Mouse (Mus musculus): ENCODE data around the gene Podn. TPM values are rescaled to one million over a fixed set of nuclear protein-coding genes. Genes with fewer than 3 reads are reported as not detected.

Podn gene
- polyA plus RNA-seq, 1 experiment from 2014 or later: 0.83 TPM

- ATAC-seq (ENCODE audit: low FRiP score, low read depth): peak; percentile 64; the same call in 1 of the 2 replicates
- Histone ChIP-seq H3K4me1 (replicated peaks) (peaks cover 16% of the 10 kb centered on the region), H3K27me3 (peaks cover 29% of the 10 kb centered on the region)
Measured at GRCm38 (mm10) chr4:108031502-108032351, 64.5 kb downstream of the Podn start.

DNA sequence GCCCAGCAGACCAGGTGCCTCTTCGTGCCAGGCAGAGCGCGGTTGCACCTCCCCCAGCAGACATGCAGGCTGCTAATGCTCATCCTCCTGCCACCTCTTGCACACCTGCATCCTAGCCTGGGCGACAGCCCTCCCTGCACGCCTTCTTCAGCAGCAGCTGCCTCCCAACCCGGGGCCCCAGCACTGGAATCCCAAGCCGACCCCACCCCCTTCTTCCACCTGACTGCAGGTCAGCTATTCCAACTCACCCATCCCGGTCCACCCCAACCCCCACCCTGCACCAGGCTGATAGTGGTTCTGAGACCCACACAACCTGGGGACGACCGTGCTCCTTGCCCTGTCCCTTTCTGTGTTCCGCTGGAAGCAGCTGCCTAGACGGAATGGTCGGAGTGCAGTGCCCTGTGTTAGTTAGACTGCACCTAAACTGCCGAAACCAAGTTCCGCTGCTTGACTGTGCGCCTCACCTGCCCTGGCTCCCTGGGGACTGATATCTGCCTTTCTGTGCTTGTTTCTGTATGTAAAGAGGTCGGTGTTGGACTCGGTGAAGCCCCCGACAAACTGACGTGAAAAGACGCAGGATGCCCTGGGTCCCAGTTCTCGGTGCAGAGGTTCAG, 65.2 kb downstream of the Podn start:
- Histone ChIP-seq H3K9ac (peak overlapping the region; percentile 45; the same call in 1 of the 2 replicates), H3K4me1 (replicated peaks) (peaks cover 16% of the 10 kb centered on the region), H3K4me2 (peak overlapping the region; percentile 99), H3K4me3 (peak overlapping the region; percentile 62), H3K27me3 (peaks cover 29% of the 10 kb centered on the region), H3K27ac (replicated peaks) (no peak overlapping the region), H3K36me3 (no peaks in the 10 kb centered on the region), H3K9me3 (no peaks in the 10 kb centered on the region)
- 4% methylated on average over 22 of the region's 22 CpGs for WGBS
- ATAC-seq (ENCODE audit: low FRiP score, low read depth): peak; percentile 28; the same call in 1 of the 2 replicates

More at GRCm38 (mm10) chr4:108031502-108032351, 64.5 kb downstream of the Podn start:
- Histone ChIP-seq H3K4me3 (peak overlapping the region; percentile 62), H3K36me3 (no peaks in the 10 kb centered on the region), H3K9ac (peak overlapping the region; percentile 45), H3K4me2 (peak overlapping the region; percentile 99), H3K27ac (replicated peaks) (no peak overlapping the region), H3K9me3 (no peaks in the 10 kb centered on the region)
- WGBS: under 1% methylated on average over 79 of the region's 86 CpGs

DNA sequence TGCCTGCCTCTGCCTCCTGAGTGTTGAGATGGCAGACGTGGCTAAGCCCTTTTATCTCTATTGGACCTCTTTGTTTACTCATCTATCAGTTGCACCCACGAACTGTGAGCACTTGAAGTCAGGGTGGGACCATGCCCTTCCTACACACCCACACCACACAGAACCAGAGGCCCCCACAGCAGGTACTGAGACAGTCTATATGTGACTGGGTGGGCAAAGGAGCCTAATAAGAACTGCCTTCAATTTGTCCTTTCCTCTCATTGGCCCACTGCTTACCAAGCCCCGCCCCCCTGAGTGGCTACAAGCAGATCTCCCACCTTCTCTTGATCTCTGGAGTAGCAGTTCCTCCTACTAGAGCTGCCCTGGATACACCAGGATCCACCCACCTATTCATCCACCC, 70.1 kb downstream of the Podn start:
- no peak overlapping the region for H3K27ac ChIP-seq (replicated peaks)
- 33% methylated on average over 3 of the region's 3 CpGs for WGBS
- peaks cover 13% of the 10 kb centered on the region for H3K27me3 ChIP-seq
- ATAC-seq (ENCODE audit: low FRiP score, low read depth): no peak
- H3K4me3 ChIP-seq: no peak overlapping the region
- H3K36me3 ChIP-seq: no peaks in the 10 kb centered on the region
- H3K9me3 ChIP-seq: no peaks in the 10 kb centered on the region
- no peak overlapping the region for H3K4me2 ChIP-seq
- no peak overlapping the region for H3K9ac ChIP-seq
- H3K4me1 ChIP-seq (replicated peaks): peaks cover 7% of the 10 kb centered on the region

DNA sequence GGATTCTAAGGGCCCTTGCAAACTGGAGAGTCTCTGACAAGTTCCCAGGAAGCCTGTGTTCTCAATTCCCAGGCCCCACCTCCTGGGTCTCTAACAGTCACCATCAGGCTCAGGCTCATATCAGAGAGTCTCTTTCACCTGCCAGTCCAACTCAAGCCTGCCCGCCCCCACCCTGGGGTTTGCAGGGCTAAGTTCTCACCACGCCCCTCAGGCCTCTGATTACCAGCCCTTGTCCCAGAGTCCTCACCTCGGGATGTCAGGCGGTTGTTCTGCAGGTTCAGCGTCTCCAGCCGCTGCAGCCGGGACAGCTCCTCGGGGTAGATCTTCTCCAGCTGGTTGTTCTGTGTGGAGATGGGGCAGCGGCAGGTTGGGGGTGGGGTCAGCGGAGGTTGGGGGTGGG, 71.0 kb downstream of the Podn start:
- Histone ChIP-seq H3K36me3 (no peaks in the 10 kb centered on the region), H3K9me3 (no peaks in the 10 kb centered on the region), H3K4me3 (no peak overlapping the region), H3K4me1 (replicated peaks) (no peaks in the 10 kb centered on the region), H3K27me3 (peaks cover 5% of the 10 kb centered on the region), H3K9ac (no peak overlapping the region), H3K27ac (replicated peaks) (no peak overlapping the region), H3K4me2 (no peak overlapping the region)
- 8% methylated on average over 10 of the region's 10 CpGs for WGBS
- ATAC-seq (ENCODE audit: low FRiP score, low read depth): no peak

- H3K27ac ChIP-seq (replicated peaks): no peak overlapping the region
- no peak for ATAC-seq (ENCODE audit: low FRiP score, low read depth)
- 71% methylated on average over 5 of the region's 5 CpGs for WGBS
Measured at GRCm38 (mm10) chr4:108024641-108025040, 71.6 kb downstream of the Podn start.

DNA sequence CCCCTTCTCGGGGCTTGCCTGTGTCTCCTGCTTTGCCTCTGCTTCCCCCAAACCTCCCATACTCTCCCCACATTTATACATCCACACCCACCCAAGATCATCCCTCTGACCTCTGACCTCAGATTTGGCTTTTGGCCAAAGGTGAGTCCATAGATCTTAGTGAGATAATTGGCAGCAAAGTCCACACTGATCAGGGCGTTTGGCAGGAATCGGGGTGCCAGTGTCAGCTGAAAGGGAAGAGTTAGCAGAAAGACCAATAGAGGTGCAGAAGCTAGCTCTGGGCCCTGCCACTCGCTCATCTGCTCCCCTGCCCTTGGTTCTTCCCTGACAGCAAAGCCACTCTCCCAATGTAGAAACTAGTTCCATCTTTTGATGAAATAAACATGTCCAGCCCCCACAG, 73.1 kb downstream of the Podn start:
- Histone ChIP-seq H3K27ac (replicated peaks) (no peak overlapping the region), H3K4me2 (no peak overlapping the region), H3K27me3 (no peaks in the 10 kb centered on the region), H3K4me3 (no peak overlapping the region), H3K9me3 (no peaks in the 10 kb centered on the region), H3K36me3 (no peaks in the 10 kb centered on the region), H3K4me1 (replicated peaks) (no peaks in the 10 kb centered on the region), H3K9ac (no peak overlapping the region)
- WGBS: 85% methylated on average over 4 of the region's 4 CpGs
- ATAC-seq (ENCODE audit: low FRiP score, low read depth): no peak

More at GRCm38 (mm10) chr4:108024641-108025040, 71.6 kb downstream of the Podn start:
- no peaks in the 10 kb centered on the region for H3K9me3 ChIP-seq
- no peak overlapping the region for H3K4me3 ChIP-seq
- no peaks in the 10 kb centered on the region for H3K27me3 ChIP-seq
- H3K36me3 ChIP-seq: no peaks in the 10 kb centered on the region
- no peaks in the 10 kb centered on the region for H3K4me1 ChIP-seq (replicated peaks)
- no peak overlapping the region for H3K9ac ChIP-seq
- no peak overlapping the region for H3K4me2 ChIP-seq

DNA sequence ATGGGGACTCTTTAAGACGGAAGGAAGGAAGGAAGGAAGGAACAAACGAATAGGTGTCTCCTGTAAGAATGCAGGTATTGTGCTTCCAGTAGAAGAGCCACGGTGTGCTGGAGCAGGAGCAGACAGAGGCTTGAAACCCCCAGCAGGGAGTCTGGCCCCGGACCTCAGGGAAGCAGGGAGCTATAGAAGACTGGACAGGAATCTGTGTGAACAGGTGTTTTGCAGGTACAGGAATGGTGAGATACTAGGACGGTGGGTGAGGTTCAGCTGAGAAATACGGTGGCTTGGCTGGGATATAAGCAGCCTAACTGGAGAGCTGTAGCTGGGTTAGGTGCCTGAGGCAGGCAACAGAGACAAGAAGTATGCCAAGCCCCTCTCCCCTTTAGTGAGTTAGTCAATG, 76.1 kb downstream of the Podn start:
- Histone ChIP-seq H3K9me3 (no peaks in the 10 kb centered on the region), H3K4me2 (no peak overlapping the region), H3K36me3 (no peaks in the 10 kb centered on the region), H3K4me3 (no peak overlapping the region), H3K27ac (replicated peaks) (no peak overlapping the region), H3K9ac (no peak overlapping the region), H3K27me3 (no peaks in the 10 kb centered on the region), H3K4me1 (replicated peaks) (no peaks in the 10 kb centered on the region)
- ATAC-seq (ENCODE audit: low FRiP score, low read depth): no peak
- 80% methylated on average over 6 of the region's 6 CpGs for WGBS

DNA sequence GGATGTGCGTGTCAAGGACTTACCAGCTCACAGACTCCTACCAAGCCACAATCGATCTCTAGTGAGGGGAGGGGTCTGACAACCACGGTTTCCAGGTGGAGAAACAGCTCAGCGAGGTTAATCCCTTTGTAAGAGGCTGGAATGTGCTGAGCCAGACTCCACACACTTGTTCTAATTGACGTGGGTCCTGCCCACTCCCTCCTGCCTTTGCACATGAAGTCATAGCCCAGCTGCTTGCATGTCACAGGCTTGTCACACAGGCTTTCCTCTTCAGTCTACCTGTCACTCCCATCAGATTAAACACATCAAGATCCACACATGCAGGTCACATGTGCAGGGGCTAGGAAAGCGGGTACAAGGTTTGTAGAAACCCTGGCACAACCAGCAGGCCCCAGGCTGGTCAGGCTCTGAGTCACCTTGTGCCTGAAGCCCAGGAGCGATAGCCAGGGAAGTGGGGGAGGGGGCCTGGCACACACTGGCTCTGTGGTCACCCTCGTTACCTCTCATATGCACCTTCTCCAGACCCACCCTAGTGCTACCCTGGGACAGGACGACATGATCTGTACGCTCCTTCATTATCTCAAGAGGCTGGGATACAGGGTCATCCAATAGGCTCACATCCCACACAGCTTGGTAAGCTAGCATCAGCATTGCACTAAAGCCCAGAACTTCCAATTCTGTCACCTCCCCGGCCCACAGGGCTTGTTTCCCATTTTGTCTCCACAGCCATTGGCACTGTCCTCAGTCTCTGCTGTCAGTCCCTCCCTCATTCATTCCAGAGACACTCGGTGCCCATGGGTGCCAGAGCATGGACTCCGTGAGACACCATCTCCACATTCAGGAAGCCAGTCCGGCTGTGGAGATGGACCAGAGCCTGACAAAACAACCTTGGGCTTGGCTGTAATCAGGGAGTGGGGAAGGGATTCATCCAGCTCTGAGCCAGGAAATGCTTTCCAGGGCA, 77.0 kb downstream of the Podn start:
- Histone ChIP-seq H3K4me1 (replicated peaks) (peaks cover 4% of the 10 kb centered on the region; the same call in 1 of the 2 replicates), H3K27ac (replicated peaks) (no peak overlapping the region), H3K36me3 (no peaks in the 10 kb centered on the region), H3K27me3 (no peaks in the 10 kb centered on the region), H3K9me3 (no peaks in the 10 kb centered on the region), H3K9ac (no peak overlapping the region), H3K4me2 (no peak overlapping the region), H3K4me3 (no peak overlapping the region)
- ATAC-seq (ENCODE audit: low FRiP score, low read depth): peak; percentile 16; the same call in 1 of the 2 replicates
- 62% methylated on average over 14 of the region's 14 CpGs for WGBS

DNA sequence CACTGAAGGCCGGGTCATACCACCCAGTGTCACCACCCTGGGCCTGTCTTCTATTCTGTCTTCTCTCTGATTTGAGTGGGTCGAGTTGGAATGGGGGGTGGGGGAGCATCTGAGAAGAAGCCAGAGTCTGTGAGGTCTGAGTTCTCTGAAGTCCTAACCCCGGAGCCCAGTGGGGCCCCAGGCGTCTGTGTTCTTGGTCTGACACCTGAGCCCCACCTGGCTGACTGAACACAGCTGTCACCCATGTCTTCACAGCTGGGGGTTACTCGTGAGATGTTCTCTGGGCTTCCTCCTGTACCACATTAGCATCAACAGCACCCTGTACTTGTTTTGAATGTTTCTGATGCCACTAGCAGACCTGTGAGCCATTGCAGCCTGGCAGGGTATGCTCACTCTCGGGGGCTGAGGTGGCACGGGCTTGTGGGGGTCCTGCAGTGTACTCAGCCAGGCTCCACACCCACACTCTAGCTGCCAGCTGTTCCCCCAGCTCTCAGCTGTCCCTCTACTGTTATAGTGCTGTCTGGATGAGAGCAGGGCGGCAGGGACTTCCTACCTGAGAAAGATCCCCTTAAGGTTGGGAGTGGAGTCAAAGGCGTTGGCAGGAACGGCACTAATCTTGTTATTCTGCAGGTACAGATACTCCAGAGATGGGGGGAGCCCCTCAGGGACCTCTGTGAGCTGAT, 77.9 kb downstream of the Podn start:
- Histone ChIP-seq H3K4me1 (replicated peaks) (peaks cover 4% of the 10 kb centered on the region; the same call in 1 of the 2 replicates), H3K4me3 (no peak overlapping the region), H3K27me3 (no peaks in the 10 kb centered on the region), H3K9ac (no peak overlapping the region), H3K36me3 (no peaks in the 10 kb centered on the region), H3K4me2 (no peak overlapping the region), H3K27ac (replicated peaks) (no peak overlapping the region), H3K9me3 (no peaks in the 10 kb centered on the region)
- WGBS: 64% methylated on average over 10 of the region's 10 CpGs
- ATAC-seq (ENCODE audit: low FRiP score, low read depth): no peak

DNA sequence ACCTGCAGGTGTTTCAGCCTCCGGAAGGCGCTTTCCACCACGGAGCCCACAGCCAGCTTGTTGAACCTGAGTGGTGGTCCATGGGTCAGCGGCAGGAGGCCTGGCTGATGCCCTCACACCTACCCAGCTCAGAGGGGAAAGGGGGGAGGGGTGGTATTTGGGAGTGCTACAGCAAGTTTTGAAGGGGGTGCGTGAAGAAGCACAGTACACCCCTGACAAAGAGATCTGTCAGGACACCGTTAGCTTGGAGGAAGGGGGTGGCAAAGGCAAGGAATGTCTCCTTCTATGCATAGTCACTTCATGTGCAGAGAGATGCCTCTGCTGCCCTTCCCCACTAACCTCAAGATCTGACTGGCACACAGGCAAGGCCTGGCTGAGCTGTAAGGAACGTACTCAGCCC, 78.4 kb downstream of the Podn start:
- no peak for ATAC-seq (ENCODE audit: low FRiP score, low read depth)
- Histone ChIP-seq H3K4me2 (no peak overlapping the region), H3K27me3 (no peaks in the 10 kb centered on the region), H3K9ac (no peak overlapping the region), H3K27ac (replicated peaks) (no peak overlapping the region), H3K4me3 (no peak overlapping the region), H3K36me3 (no peaks in the 10 kb centered on the region), H3K4me1 (replicated peaks) (peaks cover 4% of the 10 kb centered on the region; the same call in 1 of the 2 replicates), H3K9me3 (no peaks in the 10 kb centered on the region)
- WGBS: 88% methylated on average over 7 of the region's 7 CpGs

DNA sequence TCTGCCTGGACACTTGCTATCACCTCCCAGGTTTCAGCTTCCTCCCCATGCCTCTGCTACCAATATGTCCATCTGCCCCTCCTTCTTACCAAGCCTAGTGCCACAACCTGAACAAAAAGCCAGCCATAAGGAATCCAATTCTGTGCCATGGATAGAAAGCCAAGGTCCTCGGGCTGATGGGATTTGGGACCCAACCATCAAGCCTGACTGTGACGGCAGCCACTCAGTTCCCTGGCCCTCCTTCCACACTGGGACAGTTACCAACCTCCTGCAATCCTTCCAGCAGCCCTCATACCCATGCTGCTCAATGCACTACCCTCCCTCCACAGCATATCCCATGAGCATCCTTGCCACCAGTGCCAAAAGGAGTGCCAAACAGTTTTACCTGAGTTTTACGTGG, 79.9 kb downstream of the Podn start:
- Histone ChIP-seq H3K27me3 (no peaks in the 10 kb centered on the region), H3K4me3 (no peak overlapping the region), H3K27ac (replicated peaks) (no peak overlapping the region), H3K4me2 (no peak overlapping the region), H3K9me3 (no peaks in the 10 kb centered on the region), H3K36me3 (no peaks in the 10 kb centered on the region), H3K9ac (no peak overlapping the region), H3K4me1 (replicated peaks) (peaks cover 4% of the 10 kb centered on the region; the same call in 1 of the 2 replicates)
- 84% methylated on average over 3 of the region's 3 CpGs for WGBS
- ATAC-seq (ENCODE audit: low FRiP score, low read depth): no peak

Data from hindbrain, embryonic 15.5 days (tissue).